Mouse (Mus musculus): ENCODE measurements around the gene S100a6.

S100a6 gene

GRCm38 (mm10) chr3:90612728-90613291, at the start of gene S100a6:
TSS of gene S100a6 (plus strand) at chr3:90612882.
- peak; percentile 61 to 77 for DNase-seq

- no peak for DNase-seq
These were observed 38.0 kb upstream of the S100a6 start for GRCm38 (mm10) chr3:90574691-90575090.

- DNase-seq: no peak
These were observed 37.4 kb upstream of the S100a6 start for GRCm38 (mm10) chr3:90575320-90575719.

- no peak for DNase-seq
These were observed 36.2 kb upstream of the S100a6 start for GRCm38 (mm10) chr3:90576351-90577001.

GRCm38 (mm10) chr3:90579433-90579832, 33.2 kb upstream of the S100a6 start:
- DNase-seq: no peak

- DNase-seq: no peak
These were observed 31.5 kb upstream of the S100a6 start for GRCm38 (mm10) chr3:90581141-90581540.

- peak in 1 of 2 experiments; percentile 19 for DNase-seq
These were observed 30.5 kb upstream of the S100a6 start for GRCm38 (mm10) chr3:90582156-90582555.

- DNase-seq: no peak
These were observed 30.1 kb upstream of the S100a6 start for GRCm38 (mm10) chr3:90582556-90582955.

- peak; percentile 62 to 68 for DNase-seq
These were observed 28.8 kb upstream of the S100a6 start for GRCm38 (mm10) chr3:90583893-90584292.

GRCm38 (mm10) chr3:90585595-90585994, 27.1 kb upstream of the S100a6 start:
- peak; percentile 48 to 71 for DNase-seq

GRCm38 (mm10) chr3:90586016-90586643, 26.6 kb upstream of the S100a6 start:
- DNase-seq: no peak

- DNase-seq: peak; percentile 18 to 24
These were observed 25.8 kb upstream of the S100a6 start for GRCm38 (mm10) chr3:90586906-90587305.

GRCm38 (mm10) chr3:90587361-90588101, 25.2 kb upstream of the S100a6 start:
- DNase-seq: peak in 1 of 2 experiments; percentile 29

GRCm38 (mm10) chr3:90589390-90589789, 23.3 kb upstream of the S100a6 start:
- DNase-seq: peak in 1 of 2 experiments; percentile 37

- no peak for DNase-seq
These were observed 22.7 kb upstream of the S100a6 start, which contains the start of gene S100a2 for GRCm38 (mm10) chr3:90589947-90590346. TSS of gene S100a2 (plus strand) at chr3:90590247.

- no peak for DNase-seq
These were observed 18.2 kb upstream of the S100a6 start for GRCm38 (mm10) chr3:90594466-90594865.

GRCm38 (mm10) chr3:90595556-90595955, 17.1 kb upstream of the S100a6 start:
- no peak for DNase-seq

GRCm38 (mm10) chr3:90596810-90597209, 15.9 kb upstream of the S100a6 start:
- DNase-seq: no peak

- no peak for DNase-seq
These were observed 14.9 kb upstream of the S100a6 start for GRCm38 (mm10) chr3:90597736-90598135.

- DNase-seq: no peak
These were observed 14.5 kb upstream of the S100a6 start for GRCm38 (mm10) chr3:90598212-90598611.

GRCm38 (mm10) chr3:90599401-90599800, 13.3 kb upstream of the S100a6 start:
- peak; percentile 49 to 56 for DNase-seq

- DNase-seq: no peak
These were observed 12.6 kb upstream of the S100a6 start for GRCm38 (mm10) chr3:90600036-90600435.

- DNase-seq: no peak
These were observed 12.1 kb upstream of the S100a6 start for GRCm38 (mm10) chr3:90600458-90601195.
